Mouse (Mus musculus): ENCODE data around the gene Tmem63c. TPM values are rescaled to one million over a fixed set of nuclear protein-coding genes. Genes with fewer than 3 reads are reported as not detected.

The Tmem63c gene
- polyA plus RNA-seq, 1 experiment from 2014 or later: 9.1 TPM

- ATAC-seq (ENCODE audit: low FRiP score, low TSS enrichment): peak; percentile 53
- 2% methylated on average over 28 of the region's 28 CpGs for WGBS
- H3K4me1 ChIP-seq (ENCODE audit: control insufficient read depth, insufficient read depth, low read length): peaks cover 10% of the 10 kb centered on the region
- 0 out of 2 replicates have a peak overlapping the region, but pooled peaks have one; percentile 52 for H3K27ac ChIP-seq (replicated peaks; ENCODE audit: low read depth, low read length)
- no peaks in the 10 kb centered on the region for H3K9me3 ChIP-seq (ENCODE audit: control insufficient read depth, low read length)
- H3K36me3 ChIP-seq (ENCODE audit: control insufficient read depth, insufficient read depth, low read length): no peaks in the 10 kb centered on the region
- peaks cover 38% of the 10 kb centered on the region; the same call in 1 of the 2 replicates for H3K27me3 ChIP-seq (ENCODE audit: control insufficient read depth, insufficient read depth, low read length)
- peak; percentile 83 for DNase-seq
- H3K9ac ChIP-seq (replicated peaks; ENCODE audit: low read length): peak overlapping the region; percentile 34
- peak overlapping the region; percentile 24; the same call in 1 of the 2 replicates for H3K4me3 ChIP-seq (replicated peaks; ENCODE audit: low read depth, low read length)
- H3K4me2 ChIP-seq (ENCODE audit: low read length): peak overlapping the region; percentile 44
Measured at GRCm38 (mm10) chr12:86983470-86984193, 37.5 kb upstream of the Tmem63c start.

DNA sequence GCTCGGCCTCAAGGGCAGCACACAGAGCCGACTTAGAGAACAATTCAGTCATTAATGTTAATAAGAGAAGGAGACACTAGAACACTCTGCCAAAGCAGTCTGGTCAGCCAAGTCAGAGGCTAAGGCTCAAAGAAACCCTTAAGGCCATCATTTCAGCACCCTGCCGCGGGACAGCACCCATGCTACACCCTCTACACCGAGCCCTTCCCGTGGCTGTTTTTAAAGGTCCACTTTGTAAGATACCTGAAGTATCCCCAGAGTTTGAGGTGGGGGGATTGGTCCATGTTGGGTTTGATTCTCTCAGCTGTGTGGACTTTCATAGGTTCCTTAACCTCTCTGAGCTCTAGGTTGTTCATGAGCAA lies 37.0 kb upstream of the Tmem63c start:
- Histone ChIP-seq H3K27ac (replicated peaks; ENCODE audit: low read depth, low read length) (no peak overlapping the region), H3K9me3 (ENCODE audit: control insufficient read depth, low read length) (no peaks in the 10 kb centered on the region), H3K27me3 (ENCODE audit: control insufficient read depth, insufficient read depth, low read length) (peaks cover 44% of the 10 kb centered on the region), H3K36me3 (ENCODE audit: control insufficient read depth, insufficient read depth, low read length) (no peaks in the 10 kb centered on the region), H3K4me3 (replicated peaks; ENCODE audit: low read depth, low read length) (no peak overlapping the region), H3K4me2 (ENCODE audit: low read length) (peak overlapping the region; percentile 44; the same call in 1 of the 2 replicates), H3K9ac (replicated peaks; ENCODE audit: low read length) (no peak overlapping the region), H3K4me1 (ENCODE audit: control insufficient read depth, insufficient read depth, low read length) (peaks cover 10% of the 10 kb centered on the region)
- no peak for DNase-seq
- ATAC-seq (ENCODE audit: low FRiP score, low TSS enrichment): no peak
- 7% methylated on average over 6 of the region's 6 CpGs for WGBS

DNA sequence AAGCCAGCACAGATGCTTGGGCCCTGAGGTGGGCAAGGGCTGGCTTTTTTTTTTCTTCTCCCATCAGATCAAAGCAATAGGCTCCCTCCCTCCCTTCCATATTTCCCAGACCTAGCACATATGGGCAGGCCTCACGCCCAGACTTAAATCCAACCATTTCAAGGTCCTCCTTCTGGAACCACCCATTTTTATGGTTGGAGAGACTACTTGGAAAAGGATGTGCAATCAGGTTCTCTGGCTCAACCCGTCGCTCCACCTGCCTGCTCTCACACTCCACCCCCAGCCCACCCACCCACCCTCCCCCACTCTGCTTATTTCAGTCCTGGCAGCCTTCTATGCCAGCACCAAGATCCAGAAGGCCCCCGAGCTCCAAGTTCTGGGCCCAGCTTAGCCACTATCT lies 34.6 kb upstream of the Tmem63c start:
- H3K36me3 ChIP-seq (ENCODE audit: control insufficient read depth, insufficient read depth, low read length): no peaks in the 10 kb centered on the region
- no peak overlapping the region for H3K27ac ChIP-seq (replicated peaks; ENCODE audit: low read depth, low read length)
- no peak overlapping the region for H3K4me2 ChIP-seq (ENCODE audit: low read length)
- no peaks in the 10 kb centered on the region for H3K9me3 ChIP-seq (ENCODE audit: control insufficient read depth, low read length)
- H3K9ac ChIP-seq (replicated peaks; ENCODE audit: low read length): no peak overlapping the region
- DNase-seq (no peak), ATAC-seq (ENCODE audit: low FRiP score, low TSS enrichment) (no peak)
- WGBS: 76% methylated on average over 4 of the region's 4 CpGs
- H3K4me3 ChIP-seq (replicated peaks; ENCODE audit: low read depth, low read length): no peak overlapping the region
- H3K27me3 ChIP-seq (ENCODE audit: control insufficient read depth, insufficient read depth, low read length): peaks cover 57% of the 10 kb centered on the region
- peaks cover 15% of the 10 kb centered on the region for H3K4me1 ChIP-seq (ENCODE audit: control insufficient read depth, insufficient read depth, low read length)

- WGBS: 51% methylated on average over 16 of the region's 16 CpGs
- DNase-seq (no peak), ATAC-seq (ENCODE audit: low FRiP score, low TSS enrichment) (no peak)
- H3K27me3 ChIP-seq (ENCODE audit: control insufficient read depth, insufficient read depth, low read length): peaks cover 49% of the 10 kb centered on the region
- peaks cover 24% of the 10 kb centered on the region for H3K4me1 ChIP-seq (ENCODE audit: control insufficient read depth, insufficient read depth, low read length)
- H3K9me3 ChIP-seq (ENCODE audit: control insufficient read depth, low read length): no peaks in the 10 kb centered on the region
- no peak overlapping the region for H3K9ac ChIP-seq (replicated peaks; ENCODE audit: low read length)
- H3K4me3 ChIP-seq (replicated peaks; ENCODE audit: low read depth, low read length): no peak overlapping the region
- no peak overlapping the region; the same call in 1 of the 2 replicates for H3K4me2 ChIP-seq (ENCODE audit: low read length)
- H3K27ac ChIP-seq (replicated peaks; ENCODE audit: low read depth, low read length): no peak overlapping the region
- no peaks in the 10 kb centered on the region for H3K36me3 ChIP-seq (ENCODE audit: control insufficient read depth, insufficient read depth, low read length)
Measured at GRCm38 (mm10) chr12:86988227-86988626, 32.9 kb upstream of the Tmem63c start.

DNA sequence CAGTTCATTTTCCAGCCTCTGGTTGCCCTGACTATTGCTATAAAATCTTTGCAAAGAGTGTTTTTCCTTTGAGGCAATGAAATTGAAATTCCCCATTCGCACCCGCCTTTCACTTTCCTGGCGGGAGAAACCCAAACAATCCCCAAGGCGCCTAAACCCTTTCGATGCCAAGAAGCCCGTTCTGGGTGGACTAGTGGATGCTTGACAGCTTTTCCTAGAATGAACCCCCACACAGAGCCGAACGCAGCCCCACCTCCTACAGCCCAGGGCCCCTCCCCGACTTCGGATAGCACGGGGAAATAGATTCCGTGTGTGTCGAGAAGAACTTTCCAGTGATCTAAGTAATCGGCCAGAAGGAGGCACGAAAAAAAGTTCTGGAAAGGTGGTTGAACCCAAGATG lies 31.8 kb upstream of the Tmem63c start:
- no peaks in the 10 kb centered on the region for H3K36me3 ChIP-seq (ENCODE audit: control insufficient read depth, insufficient read depth, low read length)
- no peaks in the 10 kb centered on the region for H3K9me3 ChIP-seq (ENCODE audit: control insufficient read depth, low read length)
- WGBS: 5% methylated on average over 15 of the region's 15 CpGs
- H3K27ac ChIP-seq (replicated peaks; ENCODE audit: low read depth, low read length): no peak overlapping the region
- DNase-seq: no peak
- peaks cover 41% of the 10 kb centered on the region for H3K27me3 ChIP-seq (ENCODE audit: control insufficient read depth, insufficient read depth, low read length)
- peaks cover 19% of the 10 kb centered on the region; the same call in 1 of the 2 replicates for H3K4me1 ChIP-seq (ENCODE audit: control insufficient read depth, insufficient read depth, low read length)
- H3K4me2 ChIP-seq (ENCODE audit: low read length): peak overlapping the region; percentile 88
- ATAC-seq (ENCODE audit: low FRiP score, low TSS enrichment): 0 out of 2 replicates have a peak, but pooled peaks have one; percentile 7
- peak overlapping the region; percentile 59 for H3K4me3 ChIP-seq (replicated peaks; ENCODE audit: low read depth, low read length)
- H3K9ac ChIP-seq (replicated peaks; ENCODE audit: low read length): peak overlapping the region; percentile 77; the same call in 1 of the 2 replicates

DNA sequence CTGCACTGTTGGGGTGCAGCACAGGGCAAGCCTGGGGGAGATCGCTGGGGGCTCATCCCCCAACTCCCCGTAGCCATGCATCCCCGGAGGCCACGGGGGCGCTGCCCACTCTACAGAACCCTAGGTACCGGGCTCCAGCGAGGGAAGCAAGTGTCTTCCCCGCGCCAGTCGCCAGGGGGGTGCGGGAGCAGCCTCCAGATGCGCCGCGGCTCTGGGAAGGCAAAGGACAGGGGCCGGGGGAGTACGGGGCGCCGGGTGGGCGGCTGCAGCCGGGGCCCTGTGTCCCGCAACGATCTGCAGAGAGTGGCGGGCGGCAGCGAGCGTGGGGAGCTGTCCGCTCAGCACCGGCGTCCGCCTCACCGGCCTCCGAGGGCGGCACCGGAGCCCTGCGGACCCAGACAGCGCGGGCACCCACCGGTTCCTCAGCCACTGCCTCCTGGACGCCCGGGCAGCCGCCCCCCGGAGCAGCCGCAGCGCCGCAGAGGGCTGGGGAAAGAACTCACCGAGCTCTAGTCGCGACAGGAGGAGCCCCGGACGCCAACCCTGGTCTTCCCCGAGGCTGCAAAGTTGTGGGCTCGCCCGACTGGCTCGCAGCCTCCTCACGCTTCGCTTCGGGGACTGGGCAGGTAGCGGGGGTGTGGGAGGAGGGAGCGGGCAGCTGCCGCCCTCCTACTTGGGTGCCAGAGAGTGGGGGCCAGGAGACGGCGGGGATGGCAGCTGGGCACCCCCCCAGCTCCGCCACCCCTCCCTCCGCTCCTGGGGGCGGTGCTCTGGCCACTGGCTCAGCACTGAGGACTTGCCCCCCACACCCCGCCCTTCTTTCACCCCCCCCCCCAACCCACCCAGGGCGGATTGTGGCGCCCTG lies 31.0 kb upstream of the Tmem63c start, which contains the start of gene Zdhhc22:
Gene Zdhhc22 (minus strand): TSS at position 541 of the 865 bp plus-strand sequence.
- Histone ChIP-seq H3K4me1 (ENCODE audit: control insufficient read depth, insufficient read depth, low read length) (peaks cover 23% of the 10 kb centered on the region; the same call in 1 of the 2 replicates), H3K27me3 (ENCODE audit: control insufficient read depth, insufficient read depth, low read length) (peaks cover 36% of the 10 kb centered on the region), H3K36me3 (ENCODE audit: control insufficient read depth, insufficient read depth, low read length) (no peaks in the 10 kb centered on the region), H3K9ac (replicated peaks; ENCODE audit: low read length) (peak within 1 kb of the TSS; percentile 77), H3K9me3 (ENCODE audit: control insufficient read depth, low read length) (no peaks in the 10 kb centered on the region), H3K27ac (replicated peaks; ENCODE audit: low read depth, low read length) (peak within 1 kb of the TSS; percentile 60), H3K4me3 (replicated peaks; ENCODE audit: low read depth, low read length) (peak within 1 kb of the TSS; percentile 59), H3K4me2 (ENCODE audit: low read length) (peak within 1 kb of the TSS; percentile 88)
- WGBS: under 1% methylated on average over 61 of the region's 68 CpGs
- peak; percentile 83 for ATAC-seq (ENCODE audit: low FRiP score, low TSS enrichment)
- peak; percentile 87 for DNase-seq

DNA sequence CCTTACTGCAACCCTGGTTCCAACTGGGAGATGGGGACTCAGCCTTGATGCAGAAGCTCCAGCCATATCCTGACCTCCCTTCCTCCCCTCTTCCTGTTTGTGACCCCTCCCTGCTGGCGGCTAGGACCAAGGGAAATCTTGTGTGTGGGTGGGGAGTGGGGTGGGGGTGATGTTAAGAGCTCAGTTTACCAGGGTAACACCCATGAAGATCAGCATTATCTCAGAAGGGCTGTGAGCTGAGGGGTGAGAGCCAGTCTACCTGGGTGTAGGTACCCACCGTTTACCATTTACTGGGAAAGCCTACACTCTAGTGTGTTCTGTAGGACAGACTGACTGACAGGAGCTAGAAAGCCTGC lies 30.4 kb upstream of the Tmem63c start:
- DNase-seq (no peak), ATAC-seq (ENCODE audit: low FRiP score, low TSS enrichment) (no peak)
- Histone ChIP-seq H3K9me3 (ENCODE audit: control insufficient read depth, low read length) (no peaks in the 10 kb centered on the region), H3K27ac (replicated peaks; ENCODE audit: low read depth, low read length) (peak overlapping the region; percentile 60; the same call in 1 of the 2 replicates), H3K27me3 (ENCODE audit: control insufficient read depth, insufficient read depth, low read length) (peaks cover 36% of the 10 kb centered on the region), H3K4me1 (ENCODE audit: control insufficient read depth, insufficient read depth, low read length) (peaks cover 23% of the 10 kb centered on the region; the same call in 1 of the 2 replicates), H3K4me3 (replicated peaks; ENCODE audit: low read depth, low read length) (peak overlapping the region; percentile 59), H3K9ac (replicated peaks; ENCODE audit: low read length) (peak overlapping the region; percentile 77), H3K36me3 (ENCODE audit: control insufficient read depth, insufficient read depth, low read length) (no peaks in the 10 kb centered on the region), H3K4me2 (ENCODE audit: low read length) (peak overlapping the region; percentile 88)
- 35% methylated on average over 2 of the region's 2 CpGs for WGBS

DNA sequence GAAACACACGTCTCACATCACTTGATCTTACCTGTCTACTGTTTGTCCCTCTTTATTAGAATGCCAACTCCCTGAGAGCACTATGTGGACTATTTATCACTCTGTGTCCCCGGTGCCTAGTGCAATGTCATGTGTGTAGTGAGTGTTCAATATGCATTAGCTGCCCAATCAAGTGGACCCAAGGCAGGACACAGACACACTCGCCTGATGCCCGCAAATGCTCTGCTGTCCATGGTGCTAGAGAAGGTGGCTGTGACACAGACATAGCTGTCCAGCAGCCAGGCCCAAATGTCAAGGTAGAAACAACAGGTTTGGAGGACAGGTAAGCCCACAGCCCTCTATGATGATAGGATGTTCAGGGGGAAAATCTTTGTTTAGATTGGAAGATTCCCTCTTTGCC lies 27.0 kb upstream of the Tmem63c start:
- Histone ChIP-seq H3K4me3 (replicated peaks; ENCODE audit: low read depth, low read length) (no peak overlapping the region), H3K4me2 (ENCODE audit: low read length) (no peak overlapping the region), H3K9ac (replicated peaks; ENCODE audit: low read length) (no peak overlapping the region), H3K36me3 (ENCODE audit: control insufficient read depth, insufficient read depth, low read length) (no peaks in the 10 kb centered on the region), H3K4me1 (ENCODE audit: control insufficient read depth, insufficient read depth, low read length) (peaks cover 23% of the 10 kb centered on the region; the same call in 1 of the 2 replicates), H3K27me3 (ENCODE audit: control insufficient read depth, insufficient read depth, low read length) (peaks cover 13% of the 10 kb centered on the region; the same call in 1 of the 2 replicates), H3K27ac (replicated peaks; ENCODE audit: low read depth, low read length) (no peak overlapping the region), H3K9me3 (ENCODE audit: control insufficient read depth, low read length) (no peaks in the 10 kb centered on the region)
- ATAC-seq (ENCODE audit: low FRiP score, low TSS enrichment) (no peak), DNase-seq (no peak)
- WGBS: 39% methylated on average over 4 of the region's 4 CpGs
